Mouse (Mus musculus): ENCODE results near the gene Inf2. TPM values are rescaled to one million over a fixed set of nuclear protein-coding genes. Genes with fewer than 3 reads are reported as not detected.

The Inf2 gene
- 10 to 100 TPM; 26.5 to 27.3 TPM for total RNA-seq (2021)
- long read RNA-seq, experiment 1, partial matches to known transcripts, result 3 of 6 reads
- long read RNA-seq, experiment 1, other reads (novel, unspliced or antisense), result 3 of 6 reads
- long read RNA-seq, experiment 2, partial matches to known transcripts, result 6 of 18 reads
- long read RNA-seq, experiment 2, other reads (novel, unspliced or antisense), result 11 of 18 reads

GRCm38 (mm10) chr12:112588426-112589256 is at the start of gene Inf2:
Inf2 (plus strand) TSS chr12:112588784.
- DNase-seq (ENCODE audit: low spot score in 2 of 2), result peak; percentile 55 to 67

DNA sequence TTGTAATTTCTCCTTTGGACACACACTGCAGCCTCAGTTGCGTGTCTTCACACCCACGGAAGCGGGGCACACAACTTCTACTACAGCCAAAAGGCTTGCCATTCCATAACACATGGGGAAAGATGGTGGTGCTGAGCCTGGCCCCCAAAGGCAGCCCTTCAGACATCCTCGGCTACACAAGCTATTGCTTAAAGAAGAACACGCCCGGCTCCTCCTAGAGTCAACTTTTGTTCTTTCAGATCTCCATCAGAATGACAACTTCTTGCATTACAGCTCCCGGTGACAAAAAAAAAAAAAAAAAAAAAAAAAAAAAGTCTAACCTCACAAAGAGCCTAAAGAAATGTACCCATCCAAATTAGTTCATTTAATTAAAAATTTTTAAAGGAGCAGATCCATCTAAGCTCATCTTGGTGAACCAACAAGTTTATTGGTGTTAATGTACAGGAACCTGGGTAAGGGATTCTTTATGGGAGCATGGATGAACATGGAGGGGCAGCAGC is 49.1 kb upstream of the Inf2 start:
- no peak for DNase-seq (ENCODE audit: low spot score in 2 of 2)

GRCm38 (mm10) chr12:112540321-112540720 is 48.3 kb upstream of the Inf2 start:
- no peak for DNase-seq (ENCODE audit: low spot score in 2 of 2)

DNA sequence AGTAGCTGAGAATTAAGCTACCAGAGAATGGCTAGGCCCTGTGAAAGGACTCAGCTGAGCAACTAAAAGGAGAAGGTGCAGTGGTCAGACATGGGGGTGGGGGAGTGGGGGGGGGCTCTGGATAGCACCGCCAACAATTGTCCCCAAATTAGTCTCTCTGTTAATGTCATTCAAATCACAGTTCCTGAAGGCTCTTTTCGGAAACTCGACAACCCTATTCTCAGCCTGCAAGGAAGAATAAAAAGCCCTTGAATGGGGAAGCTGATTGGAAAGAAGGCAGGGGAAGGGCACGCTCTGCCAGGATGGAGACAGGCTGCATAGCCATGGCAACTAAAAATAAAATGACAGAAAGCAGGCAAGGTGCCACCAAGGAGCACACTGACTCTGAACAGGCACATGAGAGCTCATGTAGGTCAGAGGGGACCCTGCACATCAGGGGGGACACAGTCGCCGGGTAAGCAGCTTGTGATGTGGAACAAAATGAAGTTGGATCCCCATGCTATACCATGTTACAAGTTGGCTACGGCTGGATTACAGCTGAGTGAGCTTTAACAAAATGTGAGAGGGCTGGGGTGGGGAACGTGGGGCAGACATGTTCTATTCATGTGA is 47.0 kb upstream of the Inf2 start:
- DNase-seq (ENCODE audit: low spot score in 2 of 2), result no peak

DNA sequence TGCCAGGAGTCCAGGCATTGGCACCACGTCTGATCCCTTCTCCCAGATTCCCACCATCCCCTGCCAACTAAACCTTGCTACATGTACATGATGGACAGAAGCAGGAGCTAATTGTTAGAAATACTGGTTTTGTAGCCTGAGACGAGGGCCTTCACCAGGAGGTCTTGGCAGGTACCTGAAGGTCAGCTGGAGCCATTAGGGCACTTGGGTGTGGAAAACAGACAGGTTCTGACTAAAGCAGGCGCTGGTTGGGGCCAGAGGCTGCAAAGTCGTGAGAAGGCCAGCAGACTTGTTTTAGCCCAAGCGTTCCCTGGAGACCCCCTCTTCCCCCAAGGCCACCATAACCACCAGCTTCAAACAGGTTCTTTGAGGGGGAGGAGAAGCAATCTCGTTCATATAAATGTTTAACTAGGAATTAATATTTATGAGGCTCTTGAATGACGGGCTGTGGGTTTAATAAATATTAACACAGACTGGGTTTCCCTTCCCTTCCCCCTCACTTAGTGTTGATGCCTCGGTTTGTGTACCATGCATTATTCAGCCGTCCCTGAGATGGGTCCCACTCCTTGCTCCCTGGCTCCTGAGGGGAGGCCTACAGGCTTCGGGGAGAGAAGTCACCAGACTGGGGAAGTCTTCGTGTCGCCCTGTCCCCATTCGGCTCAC is 46.2 kb upstream of the Inf2 start:
- DNase-seq (ENCODE audit: low spot score in 2 of 2), result no peak

- DNase-seq (ENCODE audit: low spot score in 2 of 2), result peak; percentile 79 to 80
These were observed 45.7 kb upstream of the Inf2 start for GRCm38 (mm10) chr12:112542920-112543300.

- DNase-seq (ENCODE audit: low spot score in 2 of 2), result no peak
These were observed 44.6 kb upstream of the Inf2 start for GRCm38 (mm10) chr12:112543941-112544340.

- DNase-seq (ENCODE audit: low spot score in 2 of 2), result no peak
These were observed 43.5 kb upstream of the Inf2 start for GRCm38 (mm10) chr12:112544946-112545701.

DNA sequence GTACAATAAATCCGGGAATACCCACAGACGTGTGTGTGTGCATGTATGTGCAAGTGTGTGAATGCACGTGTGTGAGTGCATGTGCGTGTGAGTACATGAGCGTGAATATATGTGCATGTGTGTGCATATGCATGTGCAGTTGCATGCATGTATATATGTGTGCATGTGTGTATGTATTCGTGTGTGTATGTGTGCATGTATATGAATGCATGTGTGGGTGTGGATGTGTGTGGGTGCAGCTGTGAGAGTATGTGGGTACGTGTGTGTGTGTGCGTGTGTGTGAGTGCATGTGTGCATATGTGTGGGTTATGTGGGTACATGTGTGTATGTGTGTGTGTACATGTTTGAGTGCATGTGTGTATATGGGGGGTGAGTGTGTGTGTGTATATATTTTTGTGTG is 42.5 kb upstream of the Inf2 start:
- DNase-seq (ENCODE audit: low spot score in 2 of 2), result no peak

- DNase-seq (ENCODE audit: low spot score in 2 of 2), result no peak
These were observed 39.3 kb upstream of the Inf2 start for GRCm38 (mm10) chr12:112549287-112549686.

- peak; percentile 75 for DNase-seq (ENCODE audit: low spot score in 2 of 2)
These were observed 36.7 kb upstream of the Inf2 start for GRCm38 (mm10) chr12:112551861-112552375.

DNA sequence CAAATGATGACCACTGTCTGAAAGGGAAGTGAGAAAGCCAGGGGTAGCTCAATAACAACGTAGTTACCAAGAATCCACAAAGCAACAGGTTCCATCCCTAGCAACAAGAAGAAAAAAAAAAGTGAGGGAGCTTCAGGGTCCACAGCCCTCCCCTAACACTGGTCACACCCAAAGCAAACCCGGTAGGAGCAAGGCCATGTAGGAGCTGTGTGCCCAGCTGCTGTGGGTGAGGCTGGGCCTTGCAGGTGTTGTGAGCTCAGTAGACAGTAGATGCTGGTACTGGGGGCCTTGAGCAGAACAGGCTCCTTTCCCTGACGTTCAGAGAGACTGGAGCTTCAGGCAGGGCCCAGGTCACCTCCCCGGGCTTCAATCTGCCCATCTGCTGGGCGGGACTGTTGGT is 36.1 kb upstream of the Inf2 start:
- DNase-seq (ENCODE audit: low spot score in 2 of 2), result no peak

- DNase-seq (ENCODE audit: low spot score in 2 of 2), result no peak
These were observed 33.7 kb upstream of the Inf2 start for GRCm38 (mm10) chr12:112554900-112555299.

- DNase-seq (ENCODE audit: low spot score in 2 of 2), result no peak
These were observed 32.0 kb upstream of the Inf2 start for GRCm38 (mm10) chr12:112556531-112557060.

DNA sequence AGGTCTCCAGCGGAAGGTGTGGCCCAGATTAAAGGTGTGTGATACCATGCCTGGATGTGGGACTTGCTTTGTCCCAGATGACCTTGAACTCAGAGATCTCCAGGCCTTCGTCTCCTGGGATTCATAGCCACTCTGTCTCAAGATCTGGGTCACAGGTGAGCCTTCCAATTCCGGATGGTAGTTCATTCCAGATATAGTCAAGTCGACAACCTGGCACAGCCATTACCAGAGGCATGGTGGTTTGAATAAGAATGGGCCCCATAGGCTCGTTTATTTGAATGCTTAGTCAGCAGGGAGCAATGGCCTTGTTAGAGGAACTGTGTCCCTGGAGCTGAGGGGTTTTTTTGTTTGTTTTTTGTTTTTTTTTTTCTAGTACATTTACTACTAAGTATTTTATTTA is 31.4 kb upstream of the Inf2 start:
- DNase-seq (ENCODE audit: low spot score in 2 of 2), result no peak

- DNase-seq (ENCODE audit: low spot score in 2 of 2), result no peak
These were observed 29.4 kb upstream of the Inf2 start for GRCm38 (mm10) chr12:112559231-112559630.

DNA sequence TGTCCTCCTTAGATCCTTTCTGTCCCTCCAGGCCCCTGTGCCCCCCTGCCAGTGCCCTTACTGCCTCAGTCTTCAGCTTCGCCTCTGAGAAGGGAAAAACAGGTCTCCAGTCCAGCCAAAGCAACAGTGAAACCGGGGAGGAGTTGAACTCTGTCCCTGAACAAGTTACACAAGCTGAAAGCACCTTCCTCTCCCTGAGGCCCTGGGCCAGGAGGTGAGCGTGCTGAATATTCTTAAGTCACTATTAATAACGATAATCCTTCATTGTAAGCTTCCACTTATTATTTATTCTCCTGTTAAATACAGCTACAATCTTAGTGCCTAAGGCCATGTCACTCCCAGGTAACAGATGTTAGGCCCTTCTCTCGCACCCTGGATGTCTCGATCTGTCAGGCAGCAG is 28.9 kb upstream of the Inf2 start:
- no peak for DNase-seq (ENCODE audit: low spot score in 2 of 2)

GRCm38 (mm10) chr12:112560176-112560797 is 28.3 kb upstream of the Inf2 start:
- no peak for DNase-seq (ENCODE audit: low spot score in 2 of 2)

- DNase-seq (ENCODE audit: low spot score in 2 of 2), result no peak
These were observed 27.4 kb upstream of the Inf2 start for GRCm38 (mm10) chr12:112561163-112561562.

- no peak for DNase-seq (ENCODE audit: low spot score in 2 of 2)
These were observed 26.1 kb upstream of the Inf2 start for GRCm38 (mm10) chr12:112562462-112562861.
